Mouse (Mus musculus) bone marrow, adult 2 months (tissue): ENCODE data around the gene Sdk1.

Source experiments
- CTCF ChIP-seq: fragments of 200-500 bp; IDR thresholded peaks from 2 replicates; pipeline ENCODE4 v1.5.1; 2011; ENCODE audit warnings: low read length, control low read depth; ENCODE audit not compliant: control insufficient read depth, insufficient read depth
- POLR2A ChIP-seq: fragments of 200-500 bp; IDR thresholded peaks from 2 replicates; pipeline ENCODE4 v1.6.1; 2011; ENCODE audit warnings: low read depth, mild to moderate bottlenecking, control low read depth, low read length, borderline replicate concordance; ENCODE audit not compliant: control insufficient read depth

- TF ChIP-seq CTCF (no peak), POLR2A (no peak)
Measured at GRCm38 (mm10) chr5:141560325-141560724, 319.0 kb downstream of the Sdk1 start.
